Mouse (Mus musculus) thymus, adult 2 months (tissue): ENCODE data around the gene Tomt.

ENCODE experiments used
- CTCF ChIP-seq: fragments of 200-500 bp; IDR thresholded peaks from 2 replicates; pipeline ENCODE4 v1.5.1; 2012; ENCODE audit warnings: mild to moderate bottlenecking, control low read depth, low read length, moderate library complexity, borderline replicate concordance; ENCODE audit not compliant: control insufficient read depth, poor library complexity, insufficient read depth; ENCODE audit errors: extremely low read depth
- POLR2A ChIP-seq: fragments of 200-500 bp; IDR thresholded peaks from 2 replicates; pipeline ENCODE4 v1.6.1; 2012; ENCODE audit warnings: mild to moderate bottlenecking, low read length, control low read depth, moderate library complexity; ENCODE audit not compliant: control insufficient read depth, poor library complexity, insufficient read depth; ENCODE audit errors: extremely low read depth

GRCm38 (mm10) chr7:101851689-101852088 is 54.5 kb downstream of the Tomt start:
- TF ChIP-seq POLR2A (no peak), CTCF (no peak)
